Mouse (Mus musculus): ENCODE data around the gene Cep83.
A peak's percentile ranks its signal among the peaks of the same experiment; 100 is the strongest.

Gene Cep83

GRCm38 (mm10) chr10:94827890-94828733, 139.7 kb downstream of the Cep83 start:
- DNase-seq, result no peak

DNA sequence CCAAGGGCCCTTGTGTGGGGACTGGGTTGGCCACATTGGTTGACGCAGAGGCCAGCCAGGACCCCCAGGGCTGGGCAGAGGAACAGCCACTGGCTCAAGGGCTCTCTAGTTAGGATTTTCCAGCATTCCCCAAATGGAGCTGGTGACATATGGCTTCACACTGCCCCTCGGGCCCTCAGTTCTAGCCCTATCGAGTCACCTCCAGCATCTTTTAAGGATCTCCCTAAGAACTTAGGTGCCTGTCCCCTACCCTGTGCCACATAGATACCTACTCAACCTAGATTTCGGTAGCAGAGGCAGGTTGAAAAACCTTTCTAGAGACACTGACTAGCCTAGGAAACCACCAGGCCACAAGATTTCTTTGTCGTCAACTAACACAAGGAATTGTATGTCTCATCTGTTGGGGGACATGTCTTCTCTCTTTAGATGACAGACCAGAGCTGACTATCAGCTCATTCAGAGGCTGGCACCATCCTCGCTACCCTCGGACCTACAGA, 140.3 kb downstream of the Cep83 start:
- no peak for DNase-seq

DNA sequence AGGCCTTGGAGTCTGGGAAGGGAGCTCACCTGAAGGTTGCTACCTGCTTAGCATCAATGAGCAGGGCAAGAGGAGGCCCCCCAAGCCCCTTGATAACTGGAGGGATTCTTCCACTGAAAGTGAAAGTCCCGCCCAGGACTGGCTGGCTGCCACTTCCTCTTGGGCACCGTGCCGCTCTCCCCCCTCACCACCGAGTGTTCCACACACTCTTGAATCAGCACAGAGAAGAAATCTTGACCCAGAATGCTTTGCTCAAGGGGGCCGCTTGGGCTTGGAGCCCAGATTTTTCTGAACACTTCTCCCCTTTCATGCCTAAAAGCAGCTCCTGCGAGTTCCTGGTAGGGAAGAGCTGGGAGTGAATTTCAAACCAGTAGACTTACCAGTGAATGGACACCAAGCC, 141.0 kb downstream of the Cep83 start:
- DNase-seq, result peak; percentile 67

- DNase-seq, result no peak
Observed at GRCm38 (mm10) chr10:94835874-94836273, 147.4 kb downstream of the Cep83 start.
